Mouse (Mus musculus): ENCODE measurements at regions not wholly inside any gene's neighbourhood (a gene's known extent, or its start where the extent isn't known, plus 50 kb on each side); places are given as distances from the start of the nearest gene placed in this dataset.

DNA sequence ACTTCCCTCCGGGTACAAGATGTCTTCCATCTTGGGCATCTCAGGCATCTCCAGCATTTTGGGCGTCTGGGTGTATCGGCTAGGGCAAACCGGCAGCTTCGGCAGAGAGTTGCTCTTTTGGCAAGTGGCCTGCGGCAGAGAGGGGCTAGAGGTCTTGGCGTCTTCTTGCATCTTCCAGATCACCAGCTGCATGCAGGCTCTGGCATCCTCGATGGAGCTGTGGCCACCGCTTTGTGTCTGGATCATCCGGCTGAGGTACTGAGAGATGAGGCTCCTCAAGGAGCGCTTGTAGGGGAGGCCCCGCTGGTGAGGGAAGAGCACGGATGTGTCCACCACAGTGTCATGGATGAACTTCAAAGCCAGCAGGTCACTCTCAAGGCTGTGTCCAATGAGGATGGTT, 59.9 kb upstream of the Supt20 start:
- Histone ChIP-seq H3K9ac (ENCODE audit: insufficient read depth, low read depth) (no peak overlapping the region), H3K27ac (ENCODE audit: insufficient read depth, low read depth) (no peak overlapping the region), H3K79me2 (replicated peaks; ENCODE audit: control insufficient read depth, extremely low read depth, insufficient read depth, poor library complexity, severe bottlenecking) (no peaks in the 10 kb centered on the region), H3K27me3 (replicated peaks) (no peaks in the 10 kb centered on the region), H3K4me2 (ENCODE audit: insufficient read depth, low read depth, poor library complexity, severe bottlenecking) (no peak overlapping the region), H3K36me3 (replicated peaks in 1 of 2; ENCODE audit: control insufficient read depth in 1 of 2, insufficient read depth in 1 of 2, low read length in 1 of 2) (no peaks in the 10 kb centered on the region), H3K9me3 (replicated peaks; ENCODE audit: low read length) (peaks cover 19% of the 10 kb centered on the region), H3K4me1 (ENCODE audit: control insufficient read depth in 1 of 2, insufficient read depth in 2 of 2) (peaks cover 3 to 14% of the 10 kb centered on the region in 2 experiments; a peak in 3 of 4 replicates), H3K4me3 (replicated peaks in 1 of 3; ENCODE audit: low read depth in 2 of 3, low read length in 2 of 3, poor library complexity in 1 of 3) (no peak overlapping the region)
- DNase-seq (ENCODE audit: extremely low read depth) = no peak
- dilution Hi-C loops (cut with MboI; ENCODE audit: extremely low pct_ligation_motif_present, extremely low pct_unique_long_range_greater_than_20kb, low sequenced_read_pairs) (no loop called here), in situ Hi-C loops (cut with MboI; ENCODE audit: low pct_ligation_motif_present, low pct_unique_long_range_greater_than_20kb, low sequenced_read_pairs) (no loop called here)
- no peak for TF ChIP-seq SMC3 (IDR thresholded peaks at IDR 0.05; ENCODE audit: low read depth, low read length)

DNA sequence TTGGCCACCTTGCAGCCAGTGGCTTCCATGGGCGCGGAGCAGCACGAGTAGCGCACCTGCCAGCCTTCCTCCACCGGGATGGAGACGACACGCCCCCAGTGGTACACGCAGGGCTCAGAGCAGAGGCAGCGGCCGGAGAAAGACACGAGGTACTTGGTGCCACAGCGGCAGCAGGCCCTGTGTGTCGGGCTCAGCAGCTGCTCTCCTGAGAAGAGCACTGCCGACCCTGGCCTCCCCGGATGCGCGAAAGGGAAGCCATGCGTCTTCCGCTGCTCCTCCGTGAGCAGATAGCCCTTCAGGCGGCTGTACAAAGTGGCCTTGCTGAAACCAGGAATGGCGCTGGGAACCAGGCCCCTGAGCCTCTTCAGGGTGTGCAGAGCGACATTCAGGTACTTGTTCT, 59.2 kb upstream of the Supt20 start:
- in situ Hi-C loops (cut with MboI; ENCODE audit: low pct_ligation_motif_present, low pct_unique_long_range_greater_than_20kb, low sequenced_read_pairs) = no loop called here
- Histone ChIP-seq H3K9me3 (replicated peaks; ENCODE audit: low read length) (peaks cover 19% of the 10 kb centered on the region), H3K27me3 (replicated peaks) (no peaks in the 10 kb centered on the region), H3K9ac (ENCODE audit: insufficient read depth, low read depth) (no peak overlapping the region), H3K36me3 (replicated peaks in 1 of 2; ENCODE audit: control insufficient read depth in 1 of 2, insufficient read depth in 1 of 2, low read length in 1 of 2) (no peaks in the 10 kb centered on the region), H3K27ac (ENCODE audit: insufficient read depth, low read depth) (no peak overlapping the region), H3K4me1 (ENCODE audit: control insufficient read depth in 1 of 2, insufficient read depth in 2 of 2) (peaks cover 3 to 14% of the 10 kb centered on the region in 2 experiments; a peak in 3 of 4 replicates), H3K4me2 (ENCODE audit: insufficient read depth, low read depth, poor library complexity, severe bottlenecking) (no peak overlapping the region), H3K79me2 (replicated peaks; ENCODE audit: control insufficient read depth, extremely low read depth, insufficient read depth, poor library complexity, severe bottlenecking) (no peaks in the 10 kb centered on the region), H3K4me3 (replicated peaks in 1 of 3; ENCODE audit: low read depth in 2 of 3, low read length in 2 of 3, poor library complexity in 1 of 3) (no peak overlapping the region)
- no peak for DNase-seq (ENCODE audit: extremely low read depth)
- TF ChIP-seq MXI1 (IDR thresholded peaks at IDR 0.05; ENCODE audit: low read depth, low read length) = no peak
- no peak for TF ChIP-seq SIN3A (IDR thresholded peaks at IDR 0.05; ENCODE audit: low read length)
- TF ChIP-seq JUN (IDR thresholded peaks at IDR 0.05; ENCODE audit: insufficient read depth, low read depth, low read length) = no peak
- no peak for TF ChIP-seq ZMIZ1 (IDR thresholded peaks at IDR 0.05; ENCODE audit: low read depth, low read length)
- no peak for TF ChIP-seq E2F4 (IDR thresholded peaks at IDR 0.05; ENCODE audit: insufficient replicate concordance, low read depth, low read length)
- dilution Hi-C loops (cut with MboI; ENCODE audit: extremely low pct_ligation_motif_present, extremely low pct_unique_long_range_greater_than_20kb, low sequenced_read_pairs) = no loop called here

DNA sequence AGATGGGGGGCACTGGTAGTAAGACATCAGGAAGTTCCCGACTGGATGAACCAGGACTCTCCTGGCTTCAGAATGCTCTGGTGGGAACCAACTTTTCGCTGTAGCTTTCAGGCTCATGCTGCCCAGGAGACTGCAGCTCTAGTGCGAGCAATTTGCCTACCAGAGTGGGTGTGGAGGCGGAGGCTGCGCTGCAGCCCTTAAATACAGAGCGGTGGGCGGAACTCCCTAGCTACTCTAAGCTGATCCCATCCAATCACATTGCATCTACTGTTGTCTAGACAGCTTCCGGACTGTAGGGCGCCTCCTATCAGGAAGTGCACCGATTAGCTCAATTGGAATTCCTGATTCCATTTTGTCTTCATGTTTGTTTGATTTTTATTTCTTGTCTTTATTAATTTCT, 58.2 kb upstream of the Supt20 start:
- Histone ChIP-seq H3K79me2 (replicated peaks; ENCODE audit: control insufficient read depth, extremely low read depth, insufficient read depth, poor library complexity, severe bottlenecking) (no peaks in the 10 kb centered on the region), H3K9me3 (replicated peaks; ENCODE audit: low read length) (peaks cover 19% of the 10 kb centered on the region), H3K4me2 (ENCODE audit: insufficient read depth, low read depth, poor library complexity, severe bottlenecking) (no peak overlapping the region), H3K4me1 (ENCODE audit: control insufficient read depth in 1 of 2, insufficient read depth in 2 of 2) (peaks cover 3 to 14% of the 10 kb centered on the region in 2 experiments; a peak in 3 of 4 replicates), H3K9ac (ENCODE audit: insufficient read depth, low read depth) (no peak overlapping the region), H3K4me3 (replicated peaks in 1 of 3; ENCODE audit: low read depth in 2 of 3, low read length in 2 of 3, poor library complexity in 1 of 3) (no peak overlapping the region), H3K27ac (ENCODE audit: insufficient read depth, low read depth) (no peak overlapping the region), H3K36me3 (replicated peaks in 1 of 2; ENCODE audit: control insufficient read depth in 1 of 2, insufficient read depth in 1 of 2, low read length in 1 of 2) (no peaks in the 10 kb centered on the region), H3K27me3 (replicated peaks) (no peaks in the 10 kb centered on the region)
- no peak for DNase-seq (ENCODE audit: extremely low read depth)
- in situ Hi-C loops (cut with MboI; ENCODE audit: low pct_ligation_motif_present, low pct_unique_long_range_greater_than_20kb, low sequenced_read_pairs) (no loop called here), dilution Hi-C loops (cut with MboI; ENCODE audit: extremely low pct_ligation_motif_present, extremely low pct_unique_long_range_greater_than_20kb, low sequenced_read_pairs) (no loop called here)
- TF ChIP-seq HCFC1 (IDR thresholded peaks at IDR 0.05; ENCODE audit: low read depth, low read length) (no peak), NELFE (IDR thresholded peaks at IDR 0.05; ENCODE audit: low read depth, low read length) (no peak), KAT2A (IDR thresholded peaks at IDR 0.05; ENCODE audit: insufficient replicate concordance, low read length) (no peak), MAX (IDR thresholded peaks at IDR 0.05; ENCODE audit: low read length) (no peak), RCOR1 (conservative IDR thresholded peaks at IDR 0.05; ENCODE audit: low read depth, low read length) (no peak), USF2 (conservative IDR thresholded peaks at IDR 0.05; ENCODE audit: low read depth, low read length) (no peak), TBP (conservative IDR thresholded peaks at IDR 0.05; ENCODE audit: low read depth, low read length) (no peak), IRF4 (IDR thresholded peaks at IDR 0.05; ENCODE audit: low read depth, low read length) (no peak), ZNF384 (IDR thresholded peaks at IDR 0.05; ENCODE audit: low read depth, low read length) (no peak), ZMIZ1 (IDR thresholded peaks at IDR 0.05; ENCODE audit: low read depth, low read length) (no peak), BHLHE40 (IDR thresholded peaks at IDR 0.05; ENCODE audit: low read depth, low read length) (no peak), CTCF (conservative IDR thresholded peaks at IDR 0.05 in 1 of 2, IDR thresholded peaks at IDR 0.05 in 1 of 2; ENCODE audit: low read depth in 2 of 2, low read length in 2 of 2) (no peak), POLR2A (IDR thresholded peaks at IDR 0.05; ENCODE audit: low read depth, low read length) (no peak), TCF12 (IDR thresholded peaks at IDR 0.05; ENCODE audit: low read depth, low read length) (no peak), GABPA (IDR thresholded peaks at IDR 0.05; ENCODE audit: insufficient replicate concordance, low read depth, low read length) (no peak), MYC (IDR thresholded peaks at IDR 0.05; ENCODE audit: low read depth, low read length) (no peak), UBTF (IDR thresholded peaks at IDR 0.05; ENCODE audit: low read depth, low read length) (no peak)

All from CH12.LX (cell line).